Mouse (Mus musculus) hindlimb bud, embryonic 11.5 days (tissue): ENCODE data around the gene Irf8.

ENCODE experiments used
- DNase-seq: peaks from one replicate; pipeline ENCODE4 v3.0.0-alpha.2; 2012; ENCODE audit warnings: low read depth, low spot score; ENCODE audit errors: extremely low spot score

The Irf8 gene

DNA sequence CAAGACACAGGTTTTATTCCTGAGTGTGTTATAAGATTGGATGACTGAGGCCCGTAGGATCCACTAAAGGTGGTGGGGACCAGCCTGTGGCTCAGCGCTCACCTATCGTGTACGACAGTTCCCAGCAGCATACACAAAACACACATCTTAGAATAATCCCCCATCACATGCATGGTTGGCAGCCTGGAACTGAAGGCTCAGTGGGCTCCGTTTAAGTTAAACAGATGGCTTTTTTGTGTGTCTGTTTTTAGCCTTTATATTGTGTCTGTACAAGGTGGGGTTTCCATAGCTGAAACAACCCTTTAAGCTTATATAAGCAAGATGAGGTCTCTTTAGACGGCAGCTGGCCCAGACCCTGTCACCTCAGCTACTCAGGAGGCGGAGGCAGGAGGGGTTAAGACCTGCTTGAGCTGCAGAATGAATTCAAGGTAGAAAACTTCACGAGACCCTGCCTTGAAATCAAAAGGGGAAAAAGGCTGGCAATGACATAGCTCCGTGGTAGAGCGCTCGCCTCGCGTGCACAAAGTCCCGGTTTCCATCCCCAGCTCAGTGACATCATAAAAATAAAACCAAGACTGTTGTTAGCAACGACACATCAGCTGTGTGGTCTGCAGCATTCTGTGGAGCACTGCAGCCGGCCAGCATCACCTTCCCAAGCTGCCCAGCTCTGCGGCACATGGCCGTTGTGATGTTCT, 10.0 kb downstream of the Irf8 start:
- DNase-seq, result no peak

GRCm38 (mm10) chr8:120747286-120747685, 11.1 kb downstream of the Irf8 start:
- no peak for DNase-seq

- no peak for DNase-seq
Measured at GRCm38 (mm10) chr8:120750616-120751015, 14.5 kb downstream of the Irf8 start.

DNA sequence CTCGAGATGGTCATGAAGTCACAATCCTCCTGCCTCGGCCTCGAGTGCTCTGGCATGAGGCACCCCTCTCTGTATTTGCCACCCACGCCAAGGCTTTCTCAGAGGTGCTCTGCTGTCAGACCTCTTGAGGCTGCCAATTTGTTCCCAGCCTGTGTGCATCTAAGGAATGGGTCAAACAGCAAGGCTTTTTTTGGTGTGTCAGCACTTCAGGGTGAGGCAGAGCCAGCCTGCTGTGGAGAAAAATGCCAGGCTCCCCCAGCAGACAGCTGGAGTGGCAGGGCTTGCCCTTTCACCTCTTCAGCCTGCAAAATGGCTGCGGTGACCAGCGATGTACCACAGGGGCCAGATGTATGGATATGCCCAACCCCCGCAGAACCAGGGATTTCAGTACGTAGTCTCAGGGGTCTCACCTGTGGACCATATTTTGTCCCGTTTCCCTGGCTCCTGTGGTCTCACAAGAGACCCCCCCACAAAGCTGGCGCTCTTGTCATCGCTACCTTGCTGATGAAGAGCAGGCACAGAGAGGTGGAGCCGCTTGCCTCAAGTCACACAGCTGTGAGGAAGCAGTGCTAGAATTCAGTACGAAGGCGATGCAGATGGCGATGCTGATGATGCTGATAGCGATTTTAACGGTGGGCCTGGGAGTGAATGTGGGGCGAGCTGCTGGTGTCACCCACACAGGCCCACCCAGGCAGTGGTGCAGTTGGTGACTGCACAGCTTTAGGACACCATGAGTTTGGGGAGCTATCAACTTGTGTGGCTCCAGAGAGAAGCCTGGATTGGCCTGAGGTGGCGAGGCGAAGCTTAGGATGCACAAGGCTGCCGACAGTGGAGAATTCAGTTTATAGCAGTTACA, 15.3 kb downstream of the Irf8 start:
- DNase-seq, result no peak

- DNase-seq, result no peak
Measured at GRCm38 (mm10) chr8:120752082-120752452, 15.9 kb downstream of the Irf8 start.

DNA sequence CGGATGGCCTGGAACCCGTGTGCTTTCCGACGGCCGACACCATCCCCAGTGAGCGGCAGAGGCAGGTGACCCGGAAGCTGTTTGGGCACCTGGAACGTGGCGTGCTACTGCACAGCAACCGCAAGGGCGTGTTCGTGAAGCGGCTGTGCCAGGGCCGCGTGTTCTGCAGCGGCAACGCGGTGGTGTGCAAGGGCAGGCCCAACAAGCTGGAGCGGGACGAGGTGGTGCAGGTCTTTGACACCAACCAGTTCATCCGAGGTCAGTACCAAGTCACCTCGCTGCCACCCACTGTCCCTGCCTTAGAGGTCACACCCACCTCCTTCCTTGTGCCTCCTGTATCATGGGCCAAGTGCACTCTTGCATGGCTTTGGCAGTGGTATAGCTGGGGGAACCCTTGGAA, 17.3 kb downstream of the Irf8 start:
- no peak for DNase-seq

DNA sequence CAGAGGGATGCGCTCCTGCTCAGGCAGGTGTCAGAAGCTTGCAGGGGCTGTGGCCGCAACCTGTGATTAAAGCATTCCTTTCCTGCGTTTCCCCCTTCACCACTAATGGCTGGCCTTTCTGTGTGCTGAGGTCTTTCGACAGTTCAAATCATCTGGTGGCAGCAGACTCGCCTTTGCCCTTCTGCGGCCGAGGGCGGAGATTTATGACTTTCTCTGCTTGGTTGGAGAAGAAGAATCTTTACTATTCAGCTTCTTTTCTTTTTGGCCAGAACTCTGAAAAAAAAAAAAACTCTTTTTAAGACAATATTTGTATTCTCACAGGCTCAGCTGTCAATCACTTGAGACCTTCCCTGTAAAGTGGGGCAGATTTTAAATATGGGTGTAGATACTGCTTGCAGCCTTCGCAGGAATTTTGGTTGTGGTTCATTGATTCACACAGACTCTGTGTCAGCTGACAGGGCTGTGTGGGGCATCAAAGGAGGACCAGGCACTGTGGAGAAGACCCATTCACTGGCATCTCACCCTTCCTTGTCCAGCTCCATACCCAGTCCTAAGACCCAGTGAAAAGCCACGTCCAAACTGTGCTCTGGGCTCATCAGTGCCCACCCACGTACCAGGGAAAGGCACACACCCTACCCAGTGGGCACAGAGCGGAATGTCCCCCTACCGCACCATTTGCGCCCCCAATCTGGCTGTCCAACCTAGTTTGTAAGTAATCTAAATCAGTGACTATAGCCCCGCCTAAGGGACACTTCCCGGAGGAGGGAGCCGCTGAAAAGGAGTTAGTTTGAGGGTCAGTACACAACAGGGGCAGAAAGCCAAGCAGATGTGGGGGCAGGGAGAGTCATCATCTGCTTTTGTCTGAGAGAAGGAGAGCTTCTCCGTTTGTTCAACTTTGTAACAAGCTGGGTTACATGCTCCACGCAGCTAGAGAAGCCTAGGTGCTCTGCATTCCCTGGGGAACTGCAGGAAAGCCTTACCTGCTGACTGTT, 19.4 kb downstream of the Irf8 start:
- DNase-seq, result no peak

- no peak for DNase-seq
Measured at GRCm38 (mm10) chr8:120758005-120758404, 21.8 kb downstream of the Irf8 start.

GRCm38 (mm10) chr8:120759847-120760246, 23.7 kb downstream of the Irf8 start:
- no peak for DNase-seq

DNA sequence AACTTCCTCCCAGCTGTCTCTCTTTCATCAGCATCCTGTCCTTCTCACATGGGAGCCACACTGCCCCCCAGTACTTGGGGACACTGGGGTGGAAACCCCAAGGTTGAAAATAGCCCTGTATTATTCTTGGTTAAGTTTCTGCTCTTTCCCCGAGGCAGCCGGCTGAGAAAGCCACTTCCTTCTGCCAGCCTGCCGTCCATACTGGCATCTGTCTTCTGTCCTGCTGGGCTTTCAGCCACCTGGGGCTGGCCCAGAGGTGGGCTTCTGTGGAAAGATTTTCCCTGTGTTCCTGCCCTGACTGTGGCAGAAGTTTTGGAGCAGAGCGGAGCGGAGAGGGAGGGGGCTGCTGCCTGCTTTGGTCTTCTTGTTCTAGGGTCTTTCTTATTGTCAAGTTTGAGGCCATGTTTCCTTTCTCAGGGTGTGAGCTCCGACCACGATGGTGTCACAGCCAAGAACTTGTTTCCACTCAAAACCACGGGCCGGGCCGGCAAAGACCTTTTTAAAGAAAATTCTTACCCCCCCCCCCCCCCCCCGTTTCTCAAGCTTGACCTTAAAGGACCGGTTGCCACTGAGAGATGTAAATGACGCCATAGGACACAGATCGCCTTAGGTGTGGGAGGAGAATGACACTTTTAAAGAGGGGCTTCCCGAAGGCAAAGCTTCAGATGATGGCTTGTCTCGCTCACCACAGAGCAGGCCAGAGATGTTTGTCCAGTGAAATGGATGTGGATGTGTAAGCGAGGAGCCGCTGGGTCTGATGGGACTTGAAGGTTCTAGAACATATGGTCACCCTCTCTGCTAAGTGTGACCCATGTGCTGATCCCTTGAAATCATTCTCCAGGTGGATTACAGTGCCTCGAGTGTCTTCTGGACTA, 24.4 kb downstream of the Irf8 start:
- no peak for DNase-seq

- no peak for DNase-seq
Measured at GRCm38 (mm10) chr8:120763267-120763666, 27.1 kb downstream of the Irf8 start.

DNA sequence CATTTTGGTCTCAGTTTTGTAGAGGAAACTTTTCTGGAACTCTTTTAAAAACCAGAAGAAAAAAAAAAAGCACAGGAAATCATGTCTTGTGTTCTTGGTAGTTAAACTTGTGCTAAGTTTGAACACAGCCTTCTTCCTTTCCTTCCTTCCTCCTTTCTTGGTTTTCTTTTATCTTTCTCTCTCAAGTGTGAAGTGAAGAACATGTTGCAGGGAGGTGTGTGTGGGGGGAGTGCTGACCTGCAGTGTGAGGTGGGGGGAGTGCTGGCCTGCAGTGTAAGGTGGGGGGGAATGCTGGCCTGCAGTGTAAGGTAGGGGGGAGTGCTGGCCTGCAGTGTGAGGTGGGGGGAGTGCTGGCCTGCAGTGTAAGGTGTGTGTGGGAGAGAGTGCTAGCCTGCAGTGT, 28.5 kb downstream of the Irf8 start:
- no peak for DNase-seq

DNA sequence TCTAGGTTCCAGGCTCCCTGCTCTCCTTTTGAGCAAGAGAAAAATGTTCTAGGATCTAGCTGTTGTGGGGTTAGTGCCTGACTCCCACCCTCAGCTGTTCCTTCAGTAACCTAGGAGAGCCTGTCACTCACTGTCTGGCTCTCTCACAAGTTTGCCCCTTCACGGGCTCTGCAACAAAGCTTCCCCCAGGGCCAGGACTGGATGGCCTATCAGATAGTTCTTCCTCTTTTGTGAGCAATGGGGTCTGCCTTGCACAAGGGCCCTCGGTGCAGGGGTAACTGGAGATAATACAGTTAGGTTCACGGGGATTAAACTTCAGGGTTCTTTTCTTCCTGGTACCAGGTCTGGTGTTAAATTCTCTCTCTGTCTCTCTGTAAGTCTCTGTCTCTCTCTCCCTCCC, 30.5 kb downstream of the Irf8 start:
- DNase-seq, result no peak

GRCm38 (mm10) chr8:120768454-120769218, 32.5 kb downstream of the Irf8 start:
- no peak for DNase-seq

- no peak for DNase-seq
Measured at GRCm38 (mm10) chr8:120777184-120777583, 41.0 kb downstream of the Irf8 start.

DNA sequence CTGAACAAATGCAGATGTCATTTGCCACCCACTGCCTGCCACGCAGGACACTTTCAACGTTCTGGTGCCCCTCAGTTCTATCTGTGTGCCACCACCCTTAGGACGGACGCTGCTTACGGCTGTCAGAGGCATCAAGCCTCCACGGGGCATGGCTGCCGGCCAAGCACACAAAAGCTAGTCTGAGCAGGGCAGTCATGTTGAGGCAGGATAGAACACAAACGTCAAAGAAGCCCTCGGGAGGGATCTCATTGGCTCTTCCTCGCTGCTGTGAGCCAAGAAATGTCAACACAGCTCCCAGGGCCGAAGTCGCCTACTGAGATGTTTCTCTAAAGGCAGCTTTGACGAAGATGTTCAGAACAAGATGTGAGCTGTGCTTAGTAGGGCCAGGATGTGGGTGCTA, 41.6 kb downstream of the Irf8 start:
- no peak for DNase-seq

DNA sequence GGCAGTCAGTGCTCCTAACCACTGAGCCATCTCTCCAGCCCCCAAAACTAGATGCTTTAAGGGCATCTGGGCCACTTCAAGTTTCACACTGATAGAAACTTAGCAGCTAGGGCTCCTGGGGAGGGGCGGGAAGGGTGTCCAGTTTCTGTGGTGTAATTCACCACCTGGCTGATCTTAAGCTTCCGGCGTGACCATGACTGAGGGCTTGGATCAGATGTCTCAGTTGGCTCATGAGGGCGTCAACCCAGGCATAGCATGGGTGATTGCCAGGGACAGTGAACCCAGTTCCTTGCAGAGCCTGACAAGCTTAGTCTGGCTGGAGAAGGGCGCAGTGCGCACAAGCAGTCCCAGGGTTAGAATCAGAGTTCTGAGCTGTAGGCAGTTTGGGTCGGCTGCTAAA, 42.9 kb downstream of the Irf8 start:
- no peak for DNase-seq

- no peak for DNase-seq
Measured at GRCm38 (mm10) chr8:120783781-120784180, 47.6 kb downstream of the Irf8 start.

GRCm38 (mm10) chr8:120786753-120787152, 50.6 kb downstream of the Irf8 start:
- DNase-seq, result no peak

DNA sequence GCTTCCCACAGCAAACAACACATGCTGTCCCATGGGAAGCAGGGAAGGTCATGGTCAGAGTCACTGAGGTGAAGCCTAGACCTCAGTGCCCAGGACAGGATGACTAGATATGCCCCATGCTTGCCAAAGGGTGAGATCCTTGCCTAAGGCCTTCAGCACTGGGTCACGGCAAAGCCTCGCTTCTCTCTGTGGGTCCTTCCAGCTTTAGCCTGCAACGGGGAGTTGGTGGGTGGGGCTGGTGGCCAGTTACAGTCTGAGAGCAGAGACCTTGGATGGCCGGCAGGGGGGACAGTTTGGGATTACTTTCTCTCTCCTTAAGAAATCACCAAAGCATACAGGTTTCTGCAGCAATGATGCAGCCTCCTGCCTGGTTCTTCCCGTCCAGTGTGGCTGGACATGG, 51.5 kb downstream of the Irf8 start:
- DNase-seq, result no peak
